Mouse (Mus musculus): ENCODE results near the gene Ablim2. TPM values are rescaled to one million over a fixed set of nuclear protein-coding genes. Genes with fewer than 3 reads are reported as not detected.

Ablim2 gene
- polyA plus RNA-seq, 1 experiment from 2014 or later: 3.8 TPM

- WGBS: 18% methylated on average over 10 of the region's 10 CpGs
- no peak within 1 kb of the TSS for H3K4me3 ChIP-seq
- peaks cover 52% of the 10 kb centered on the region for H3K4me1 ChIP-seq (replicated peaks)
- ATAC-seq (ENCODE audit: insufficient number of reproducible peaks, low FRiP score): peak; percentile 27; the same call in 1 of the 2 replicates
- H3K27ac ChIP-seq (ENCODE audit: poor library complexity, severe bottlenecking): no peak within 1 kb of the TSS
- peak within 1 kb of the TSS; percentile 37 for H3K4me2 ChIP-seq
- H3K9me3 ChIP-seq (replicated peaks): no peaks in the 10 kb centered on the region
- peak within 1 kb of the TSS; percentile 9; the same call in 1 of the 2 replicates for H3K9ac ChIP-seq
- H3K36me3 ChIP-seq: no peaks in the 10 kb centered on the region
- H3K27me3 ChIP-seq (replicated peaks): peaks cover 11% of the 10 kb centered on the region
Measured at GRCm38 (mm10) chr5:35739536-35740278, 18.0 kb upstream of the Ablim2 start, which contains the start of gene Sh3tc1. Gene Sh3tc1, minus strand, starts transcription at chr5:35739987.

DNA sequence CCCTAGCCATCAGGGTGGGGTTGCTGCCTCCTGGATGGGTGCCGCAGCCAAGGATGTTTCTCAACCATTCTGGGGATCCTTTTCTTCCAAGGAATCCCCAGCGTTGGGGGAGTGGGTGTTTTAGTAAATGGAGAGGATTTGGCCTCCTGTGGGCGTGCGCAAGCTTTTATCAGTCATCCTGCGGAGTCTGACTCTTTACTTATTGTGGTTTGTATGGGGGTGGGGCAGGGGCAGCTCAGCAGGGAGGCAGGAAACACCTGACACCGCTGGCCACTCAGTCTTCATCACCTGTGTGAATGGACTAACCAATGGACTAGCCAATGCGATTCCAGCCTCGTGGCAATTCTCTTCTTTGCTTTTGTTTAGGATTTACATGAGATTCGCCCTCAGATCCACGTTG lies 17.0 kb upstream of the Ablim2 start:
- Histone ChIP-seq H3K27me3 (replicated peaks) (peaks cover 11% of the 10 kb centered on the region), H3K9ac (no peak overlapping the region), H3K4me1 (replicated peaks) (peaks cover 52% of the 10 kb centered on the region), H3K36me3 (no peaks in the 10 kb centered on the region), H3K9me3 (replicated peaks) (no peaks in the 10 kb centered on the region), H3K4me2 (no peak overlapping the region), H3K27ac (ENCODE audit: poor library complexity, severe bottlenecking) (no peak overlapping the region), H3K4me3 (no peak overlapping the region)
- WGBS: 17% methylated on average over 10 of the region's 10 CpGs
- ATAC-seq (ENCODE audit: insufficient number of reproducible peaks, low FRiP score): no peak

DNA sequence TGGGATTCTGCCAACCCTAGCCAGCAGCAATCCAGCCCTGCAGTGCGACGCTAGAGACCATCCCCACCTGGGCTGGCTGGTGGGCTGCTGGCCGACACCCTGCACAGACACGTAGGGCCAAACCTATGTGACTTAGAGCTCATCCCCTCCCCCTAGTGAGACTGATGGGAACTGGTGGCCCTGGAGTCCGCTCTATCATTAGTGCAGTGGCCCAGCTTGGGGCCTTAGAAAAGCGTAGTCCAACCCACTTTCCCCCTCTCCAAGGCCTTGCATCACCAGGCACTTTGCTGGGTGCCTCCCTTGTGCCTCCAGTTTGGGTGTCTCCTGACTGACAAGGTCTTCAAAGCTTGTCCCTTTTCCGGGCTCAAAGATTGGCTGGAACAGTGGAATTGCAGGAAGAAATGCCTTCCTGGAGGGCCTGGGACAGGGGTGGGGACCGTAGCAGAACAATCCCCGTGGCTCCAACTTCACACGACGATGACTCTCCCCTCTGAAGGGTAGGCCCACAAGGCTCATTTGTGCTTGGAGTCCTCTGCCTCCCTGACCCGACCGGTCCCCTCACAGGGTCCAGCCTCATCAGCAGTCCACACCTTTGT lies 16.4 kb upstream of the Ablim2 start:
- peaks cover 51% of the 10 kb centered on the region for H3K4me1 ChIP-seq (replicated peaks)
- no peak for ATAC-seq (ENCODE audit: insufficient number of reproducible peaks, low FRiP score)
- peaks cover 11% of the 10 kb centered on the region for H3K27me3 ChIP-seq (replicated peaks)
- H3K9ac ChIP-seq: no peak overlapping the region
- H3K27ac ChIP-seq (ENCODE audit: poor library complexity, severe bottlenecking): no peak overlapping the region
- H3K36me3 ChIP-seq: no peaks in the 10 kb centered on the region
- H3K9me3 ChIP-seq (replicated peaks): no peaks in the 10 kb centered on the region
- no peak overlapping the region for H3K4me2 ChIP-seq
- H3K4me3 ChIP-seq: no peak overlapping the region
- WGBS: 49% methylated on average over 13 of the region's 13 CpGs

GRCm38 (mm10) chr5:35743238-35743951 lies 14.3 kb upstream of the Ablim2 start:
- no peak overlapping the region for H3K4me2 ChIP-seq
- H3K27me3 ChIP-seq (replicated peaks): peaks cover 11% of the 10 kb centered on the region
- no peaks in the 10 kb centered on the region for H3K36me3 ChIP-seq
- H3K4me1 ChIP-seq (replicated peaks): peaks cover 31% of the 10 kb centered on the region
- no peak overlapping the region for H3K27ac ChIP-seq (ENCODE audit: poor library complexity, severe bottlenecking)
- no peaks in the 10 kb centered on the region for H3K9me3 ChIP-seq (replicated peaks)
- no peak overlapping the region for H3K9ac ChIP-seq
- WGBS: 76% methylated on average over 8 of the region's 8 CpGs
- ATAC-seq (ENCODE audit: insufficient number of reproducible peaks, low FRiP score): no peak
- H3K4me3 ChIP-seq: no peak overlapping the region

DNA sequence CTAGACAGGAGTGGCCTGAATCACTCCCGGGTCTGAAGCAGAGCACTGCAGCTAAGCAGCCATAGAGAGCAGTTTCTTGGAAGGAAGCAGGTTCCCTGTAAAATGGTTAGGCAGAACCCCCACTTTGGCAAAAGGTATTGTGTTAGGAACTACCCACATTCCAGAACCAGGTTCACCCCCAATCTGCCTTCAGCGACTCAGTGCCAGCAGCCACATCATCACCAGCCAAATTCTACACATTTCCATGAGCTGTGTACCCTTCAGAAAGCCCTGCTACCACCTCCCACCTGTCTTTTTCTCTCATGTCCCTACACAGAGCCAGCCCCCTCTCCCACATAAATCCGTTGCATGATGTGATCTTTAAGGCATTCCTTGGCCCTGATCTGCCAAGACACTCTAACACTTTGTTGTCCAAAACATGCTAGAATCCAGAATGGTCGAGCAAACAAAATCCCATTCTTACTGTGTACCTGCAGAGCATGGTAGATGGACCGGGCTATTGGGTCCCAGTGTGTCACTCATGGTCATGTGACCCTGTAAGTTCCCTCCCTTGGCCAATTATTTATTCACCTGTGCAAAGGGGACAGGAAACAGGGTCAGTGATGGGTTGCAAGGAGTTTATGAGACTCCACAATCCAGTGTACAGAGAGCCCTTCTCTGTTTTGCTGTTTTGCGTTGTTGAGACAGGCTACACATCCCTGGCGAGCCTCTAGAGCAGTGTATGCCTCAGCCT lies 13.5 kb upstream of the Ablim2 start:
- H3K9ac ChIP-seq: no peak overlapping the region

GRCm38 (mm10) chr5:35745406-35745805 lies 12.3 kb upstream of the Ablim2 start:
- no peaks in the 10 kb centered on the region for H3K36me3 ChIP-seq
- H3K27ac ChIP-seq (ENCODE audit: poor library complexity, severe bottlenecking): no peak overlapping the region
- no peak overlapping the region for H3K9ac ChIP-seq
- ATAC-seq (ENCODE audit: insufficient number of reproducible peaks, low FRiP score): no peak
- H3K4me3 ChIP-seq: no peak overlapping the region
- no peak overlapping the region for H3K4me2 ChIP-seq
- WGBS: 79% methylated on average over 5 of the region's 5 CpGs
- peaks cover 11% of the 10 kb centered on the region for H3K4me1 ChIP-seq (replicated peaks)
- peaks cover 11% of the 10 kb centered on the region for H3K27me3 ChIP-seq (replicated peaks)
- no peaks in the 10 kb centered on the region; the same call in 1 of the 2 replicates for H3K9me3 ChIP-seq (replicated peaks)

More for the DNA sequence above, 13.5 kb upstream of the Ablim2 start:
- Histone ChIP-seq H3K9me3 (replicated peaks) (no peaks in the 10 kb centered on the region; the same call in 1 of the 2 replicates), H3K27me3 (replicated peaks) (peaks cover 11% of the 10 kb centered on the region), H3K4me2 (no peak overlapping the region), H3K36me3 (no peaks in the 10 kb centered on the region), H3K4me3 (no peak overlapping the region), H3K4me1 (replicated peaks) (peaks cover 23% of the 10 kb centered on the region), H3K27ac (ENCODE audit: poor library complexity, severe bottlenecking) (no peak overlapping the region)
- WGBS: 80% methylated on average over 7 of the region's 7 CpGs
- ATAC-seq (ENCODE audit: insufficient number of reproducible peaks, low FRiP score): no peak

GRCm38 (mm10) chr5:35746910-35747309 lies 10.8 kb upstream of the Ablim2 start:
- Histone ChIP-seq H3K27ac (ENCODE audit: poor library complexity, severe bottlenecking) (no peak overlapping the region), H3K36me3 (no peaks in the 10 kb centered on the region), H3K9me3 (replicated peaks) (no peaks in the 10 kb centered on the region; the same call in 1 of the 2 replicates), H3K4me1 (replicated peaks) (no peaks in the 10 kb centered on the region; the same call in 1 of the 2 replicates), H3K4me3 (no peak overlapping the region), H3K27me3 (replicated peaks) (peaks cover 5% of the 10 kb centered on the region), H3K9ac (no peak overlapping the region), H3K4me2 (no peak overlapping the region)
- 26% methylated on average over 4 of the region's 4 CpGs for WGBS
- no peak for ATAC-seq (ENCODE audit: insufficient number of reproducible peaks, low FRiP score)

DNA sequence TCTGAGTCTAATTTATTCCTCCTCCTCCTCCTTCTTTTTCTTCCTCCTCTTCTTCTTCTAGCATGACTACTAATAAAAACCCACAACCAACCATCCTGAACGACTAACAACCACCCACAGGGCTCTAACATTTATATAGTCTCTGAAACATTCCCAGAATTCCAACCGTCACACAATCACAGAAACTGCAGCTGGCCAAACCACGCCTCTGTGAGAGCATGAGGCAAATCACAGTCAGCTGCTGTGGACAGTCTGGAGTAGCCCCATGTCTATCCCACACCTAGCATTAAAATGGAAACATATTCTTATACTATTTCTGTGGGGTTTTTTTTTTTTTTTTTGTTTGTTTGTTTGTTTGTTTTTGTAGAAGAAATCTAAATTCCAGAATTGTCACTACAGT lies 8.3 kb upstream of the Ablim2 start:
- ATAC-seq (ENCODE audit: insufficient number of reproducible peaks, low FRiP score): no peak
- H3K4me1 ChIP-seq (replicated peaks): no peaks in the 10 kb centered on the region; the same call in 1 of the 2 replicates
- no peaks in the 10 kb centered on the region for H3K36me3 ChIP-seq
- no peak overlapping the region for H3K4me2 ChIP-seq
- H3K27me3 ChIP-seq (replicated peaks): no peaks in the 10 kb centered on the region
- 57% methylated on average over 3 of the region's 3 CpGs for WGBS
- H3K4me3 ChIP-seq: no peak overlapping the region
- H3K27ac ChIP-seq (ENCODE audit: poor library complexity, severe bottlenecking): no peak overlapping the region
- H3K9ac ChIP-seq: no peak overlapping the region
- no peaks in the 10 kb centered on the region; the same call in 1 of the 2 replicates for H3K9me3 ChIP-seq (replicated peaks)

DNA sequence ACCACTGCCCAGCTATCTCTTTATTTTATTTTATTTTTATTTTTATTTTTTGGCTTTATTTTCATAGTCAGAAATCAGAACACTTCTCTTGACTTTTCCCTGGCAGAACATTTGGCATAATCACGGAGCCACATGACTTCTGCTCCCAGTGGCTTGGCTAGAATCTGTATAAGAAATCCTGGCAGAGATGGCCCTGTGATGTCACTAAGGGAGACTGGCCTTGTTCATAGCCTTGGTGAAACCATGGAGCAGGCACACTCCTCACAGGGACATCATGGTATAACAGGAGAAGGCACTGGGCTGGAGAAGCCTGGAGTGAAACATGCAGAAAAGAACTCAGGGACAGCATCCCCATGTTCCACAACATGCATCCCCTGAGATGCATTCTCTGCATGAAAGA lies 7.7 kb upstream of the Ablim2 start:
- WGBS: 82% methylated on average over 1 of the region's 1 CpGs
- no peak overlapping the region for H3K4me2 ChIP-seq

DNA sequence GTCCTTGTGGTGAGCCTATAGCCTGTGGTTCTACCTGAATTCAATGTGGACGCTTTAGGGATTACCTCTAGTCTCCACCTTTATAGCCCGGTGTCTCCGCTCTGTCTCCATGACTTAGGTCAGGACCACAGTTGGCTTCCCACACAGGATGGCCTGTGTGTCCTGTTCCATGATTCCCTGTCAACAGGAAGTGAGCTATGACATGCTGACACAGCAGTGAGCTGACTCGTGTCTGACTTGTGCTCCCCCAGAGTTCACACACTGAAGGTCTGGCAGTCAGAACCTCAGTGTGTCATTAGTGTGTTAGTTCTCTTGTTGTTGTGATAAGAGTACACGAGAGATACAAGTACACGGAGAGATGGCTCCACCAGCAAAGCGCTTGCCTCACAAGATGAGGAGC lies 6.7 kb upstream of the Ablim2 start:
- Histone ChIP-seq H3K9me3 (replicated peaks) (no peaks in the 10 kb centered on the region; the same call in 1 of the 2 replicates), H3K27me3 (replicated peaks) (peaks cover 4% of the 10 kb centered on the region), H3K27ac (ENCODE audit: poor library complexity, severe bottlenecking) (no peak overlapping the region), H3K9ac (no peak overlapping the region), H3K4me1 (replicated peaks) (peaks cover 3% of the 10 kb centered on the region; the same call in 1 of the 2 replicates), H3K4me2 (no peak overlapping the region), H3K4me3 (no peak overlapping the region), H3K36me3 (no peaks in the 10 kb centered on the region)
- 69% methylated on average over 7 of the region's 7 CpGs for WGBS
- ATAC-seq (ENCODE audit: insufficient number of reproducible peaks, low FRiP score): no peak

More for the DNA sequence above, 7.7 kb upstream of the Ablim2 start:
- Histone ChIP-seq H3K36me3 (no peaks in the 10 kb centered on the region), H3K9ac (no peak overlapping the region), H3K27me3 (replicated peaks) (no peaks in the 10 kb centered on the region), H3K9me3 (replicated peaks) (no peaks in the 10 kb centered on the region; the same call in 1 of the 2 replicates), H3K4me1 (replicated peaks) (no peaks in the 10 kb centered on the region; the same call in 1 of the 2 replicates), H3K27ac (ENCODE audit: poor library complexity, severe bottlenecking) (no peak overlapping the region), H3K4me3 (no peak overlapping the region)
- no peak for ATAC-seq (ENCODE audit: insufficient number of reproducible peaks, low FRiP score)

All from heart, embryonic 12.5 days (tissue).